8 mouse cellular contexts compared by ENCODE assay signal in genomic region chr17:9042723-9043122, GRCm38 (mm10). TPM values are rescaled to one million over a fixed set of nuclear protein-coding genes. Genes with fewer than 3 reads are reported as not detected.
DNase-seq lines count a peak whose midpoint lies in the region; TF ChIP-seq lines count a peak whose summit lies in the region.

No protein-coding gene starts in this region.

- intact Hi-C loops in heart, postnatal 10 days (cut with DNase I) = no loop called here

- H3K4me3 ChIP-seq in testis, adult 2 months (ENCODE audit: control insufficient read depth, low read depth, low read length) = no peak overlapping the region

- DNase-seq in heart, postnatal 10 days = peak; percentile 9 to 33
- DNase-seq in heart, adult 9 months (ENCODE audit: low spot score in 2 of 2) = no peak
- DNase-seq in urinary bladder, postnatal 14 days (ENCODE audit: low spot score) = peak; percentile 18
- no peak for DNase-seq in urinary bladder, postnatal 4 days (ENCODE audit: low spot score in 2 of 2)
- DNase-seq in forelimb bud, embryonic 11.5 days (ENCODE audit: low read depth, low spot score) = peak; percentile 46
- no peak for DNase-seq in urinary bladder, postnatal 10 days (ENCODE audit: low spot score)
- DNase-seq in cerebellum, adult 8-10 months = no peak

- H3K4me1 ChIP-seq in testis, adult 2 months (ENCODE audit: control insufficient read depth, insufficient read depth, low read length) = no peaks in the 10 kb centered on the region

- TF ChIP-seq POLR2A in testis, adult 2 months (IDR thresholded peaks at IDR 0.05; ENCODE audit: control insufficient read depth, low read depth, low read length) = no peak

- H3K36me3 ChIP-seq in testis, adult 2 months (ENCODE audit: control insufficient read depth, insufficient read depth, low read length) = no peaks in the 10 kb centered on the region

- H3K27ac ChIP-seq in testis, adult 2 months (ENCODE audit: control insufficient read depth, insufficient read depth, low read depth, low read length) = no peak overlapping the region

- TF ChIP-seq CTCF in testis, adult 2 months (IDR thresholded peaks at IDR 0.05; ENCODE audit: control insufficient read depth, insufficient read depth, insufficient replicate concordance, low read depth, low read length) = peak; percentile 16; the same call in 1 of the 2 replicates

- H3K27me3 ChIP-seq in testis, adult 2 months (ENCODE audit: control insufficient read depth, insufficient read depth, low read length) = no peaks in the 10 kb centered on the region

RNA-seq across cellular contexts. Expression of gene 1700010I14Rik, which starts 54.6 kb away (rescaled TPM):
- under 1 TPM; 0.15 to 0.24 TPM for total RNA-seq in heart, postnatal 10 days (2021)
- 204 and 212 TPM in 2 replicates for polyA plus RNA-seq in testis, adult 2 months (2012; rRNA removed)

Comparison
In these comparisons a context has a peak if more than half of its experiments do, and no peak if none do; other contexts are left out.
1. DNase-seq: peak in heart, postnatal 10 days (2 of 2), urinary bladder, postnatal 14 days (single experiment) and forelimb bud, embryonic 11.5 days (single experiment); none in heart, adult 9 months (0 of 2), urinary bladder, postnatal 4 days (0 of 2), urinary bladder, postnatal 10 days (single experiment) and cerebellum, adult 8-10 months (single experiment).